Mouse (Mus musculus): ENCODE measurements around the gene Shcbp1l. TPM values are rescaled to one million over a fixed set of nuclear protein-coding genes. Genes with fewer than 3 reads are reported as not detected.

Gene Shcbp1l
- polyA plus RNA-seq, 1 experiment from 2014 or later: 0.14 TPM

DNA sequence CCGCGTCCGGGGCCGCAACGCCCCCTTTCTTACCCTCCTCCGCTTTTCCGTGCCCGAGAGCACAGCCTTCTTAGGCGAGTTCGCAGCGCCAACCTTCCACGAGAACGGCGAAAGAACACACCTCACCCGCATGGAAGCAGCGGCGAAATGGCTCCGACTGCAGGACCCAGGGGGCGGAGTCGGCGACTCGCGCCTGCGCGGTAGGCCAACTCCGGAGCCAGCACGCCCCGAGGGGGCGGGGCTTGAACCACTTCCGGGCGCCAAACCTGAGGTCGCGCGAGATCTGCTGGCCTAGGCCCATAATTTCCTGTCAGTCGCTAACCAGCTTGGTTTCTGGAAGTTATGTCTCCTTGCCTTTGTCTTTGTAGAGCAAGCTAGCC is 62.5 kb downstream of the Shcbp1l start, which contains the start of gene Dhx9:
Gene Dhx9, minus strand, starts transcription at position 161 of the 380 bp plus-strand sequence.
- peak; percentile 92 for ATAC-seq (ENCODE audit: insufficient number of reproducible peaks, low FRiP score)
- peak within 1 kb of the TSS; percentile 89 for H3K27ac ChIP-seq (ENCODE audit: poor library complexity, severe bottlenecking)
- peak within 1 kb of the TSS; percentile 100 for H3K9ac ChIP-seq
- WGBS: under 1% methylated on average over 35 of the region's 35 CpGs
- H3K4me2 ChIP-seq: peak within 1 kb of the TSS; percentile 91
- H3K4me3 ChIP-seq: peak within 1 kb of the TSS; percentile 100
- H3K9me3 ChIP-seq (replicated peaks): no peaks in the 10 kb centered on the region
- H3K4me1 ChIP-seq (replicated peaks): peaks cover 21% of the 10 kb centered on the region
- H3K27me3 ChIP-seq (replicated peaks): no peaks in the 10 kb centered on the region
- H3K36me3 ChIP-seq: peaks cover 6% of the 10 kb centered on the region

DNA sequence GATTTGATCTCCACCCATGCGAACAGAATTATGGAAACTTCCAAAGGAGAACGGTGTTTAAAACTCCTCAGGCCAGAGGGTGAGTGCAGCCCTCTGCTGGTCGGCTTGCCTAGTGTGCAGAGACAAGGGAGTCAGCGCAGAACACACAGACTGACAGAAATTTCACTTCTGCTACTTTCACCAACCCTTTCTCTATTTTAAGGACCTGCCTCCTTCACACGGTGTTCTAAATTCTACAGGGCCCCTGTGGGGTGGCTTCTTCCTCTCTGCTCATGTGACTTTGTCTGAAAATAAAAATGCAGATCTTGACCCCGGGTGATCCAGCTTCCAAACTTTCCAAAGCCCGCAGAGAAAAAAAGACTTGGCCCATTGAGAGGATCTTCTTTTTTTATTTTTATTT is 64.2 kb downstream of the Shcbp1l start:
- 51% methylated on average over 7 of the region's 7 CpGs for WGBS
- no peak overlapping the region for H3K9ac ChIP-seq
- no peaks in the 10 kb centered on the region for H3K36me3 ChIP-seq
- H3K27me3 ChIP-seq (replicated peaks): no peaks in the 10 kb centered on the region
- no peak overlapping the region for H3K4me3 ChIP-seq
- no peak overlapping the region for H3K4me2 ChIP-seq
- ATAC-seq (ENCODE audit: insufficient number of reproducible peaks, low FRiP score): no peak
- H3K4me1 ChIP-seq (replicated peaks): peaks cover 21% of the 10 kb centered on the region
- no peaks in the 10 kb centered on the region for H3K9me3 ChIP-seq (replicated peaks)
- no peak overlapping the region for H3K27ac ChIP-seq (ENCODE audit: poor library complexity, severe bottlenecking)

DNA sequence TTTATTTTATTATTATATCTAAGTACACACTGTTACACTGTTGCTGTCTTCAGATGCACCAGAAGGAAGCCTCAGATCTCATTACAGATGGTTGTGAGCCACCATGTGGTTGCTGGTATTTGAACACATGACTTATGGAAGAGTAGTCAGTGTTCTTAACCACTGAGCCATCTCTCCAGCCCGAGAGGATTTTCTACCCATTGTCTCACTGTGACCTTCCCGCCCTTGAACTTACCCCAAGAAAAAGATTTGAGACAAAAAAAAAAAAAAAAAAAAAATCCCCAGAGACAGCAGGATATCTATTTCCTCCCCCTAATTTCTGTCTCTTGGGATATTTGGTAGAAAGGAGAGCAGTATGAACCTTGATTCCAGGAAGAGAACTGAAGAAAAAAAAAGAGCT is 64.6 kb downstream of the Shcbp1l start:
- Histone ChIP-seq H3K36me3 (no peaks in the 10 kb centered on the region), H3K27ac (ENCODE audit: poor library complexity, severe bottlenecking) (no peak overlapping the region), H3K4me1 (replicated peaks) (peaks cover 17% of the 10 kb centered on the region), H3K9me3 (replicated peaks) (no peaks in the 10 kb centered on the region), H3K4me2 (no peak overlapping the region), H3K9ac (peak overlapping the region; percentile 30; the same call in 1 of the 2 replicates), H3K4me3 (no peak overlapping the region), H3K27me3 (replicated peaks) (no peaks in the 10 kb centered on the region)
- WGBS: 38% methylated on average over 2 of the region's 2 CpGs
- ATAC-seq (ENCODE audit: insufficient number of reproducible peaks, low FRiP score): no peak

DNA sequence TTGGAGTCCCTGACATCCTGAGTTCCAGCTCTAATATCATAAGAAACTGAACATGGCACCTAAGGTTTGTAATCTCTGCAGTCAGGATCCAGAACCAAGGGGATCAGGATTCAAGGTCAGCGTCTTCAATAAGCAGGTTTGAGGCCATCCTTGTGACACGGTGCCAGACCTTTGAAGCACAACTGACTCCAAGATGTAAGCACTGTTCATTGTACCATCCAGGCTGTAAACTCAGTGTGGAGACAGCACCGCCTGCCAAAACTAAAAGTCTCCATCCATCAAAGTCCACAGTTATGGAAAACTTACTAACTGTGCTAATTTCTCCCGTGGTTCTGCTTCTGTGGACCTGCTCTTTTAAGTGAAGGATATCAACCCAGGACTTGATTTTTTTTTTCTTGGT is 65.0 kb downstream of the Shcbp1l start:
- Histone ChIP-seq H3K4me3 (no peak overlapping the region), H3K9me3 (replicated peaks) (no peaks in the 10 kb centered on the region), H3K36me3 (no peaks in the 10 kb centered on the region), H3K4me1 (replicated peaks) (peaks cover 13% of the 10 kb centered on the region), H3K27me3 (replicated peaks) (no peaks in the 10 kb centered on the region), H3K4me2 (no peak overlapping the region), H3K27ac (ENCODE audit: poor library complexity, severe bottlenecking) (no peak overlapping the region), H3K9ac (peak overlapping the region; percentile 30; the same call in 1 of the 2 replicates)
- no peak for ATAC-seq (ENCODE audit: insufficient number of reproducible peaks, low FRiP score)
- 71% methylated on average over 4 of the region's 4 CpGs for WGBS

DNA sequence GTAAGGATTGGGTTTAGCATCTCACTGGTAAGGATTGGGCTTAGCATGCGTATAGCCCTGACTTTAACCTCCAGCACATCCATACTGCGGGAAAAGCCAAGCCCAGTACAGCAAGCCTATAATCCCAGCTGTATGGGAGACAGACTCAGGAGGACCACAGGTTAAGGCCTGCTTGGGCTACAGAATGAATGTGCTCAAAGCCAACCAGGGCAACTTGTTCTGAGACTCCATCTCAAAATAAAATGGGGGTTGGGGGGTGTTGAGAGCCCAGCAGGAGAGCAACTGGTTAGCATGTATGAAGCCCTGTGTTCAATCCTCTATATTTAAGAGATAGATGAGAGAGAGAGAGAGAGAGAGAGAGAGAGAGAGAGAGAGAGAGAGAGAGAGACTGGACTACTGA is 66.4 kb downstream of the Shcbp1l start:
- Histone ChIP-seq H3K36me3 (no peaks in the 10 kb centered on the region), H3K4me3 (no peak overlapping the region), H3K9ac (no peak overlapping the region), H3K4me1 (replicated peaks) (peaks cover 3% of the 10 kb centered on the region), H3K27me3 (replicated peaks) (no peaks in the 10 kb centered on the region), H3K4me2 (no peak overlapping the region), H3K9me3 (replicated peaks) (no peaks in the 10 kb centered on the region), H3K27ac (ENCODE audit: poor library complexity, severe bottlenecking) (no peak overlapping the region)
- no peak for ATAC-seq (ENCODE audit: insufficient number of reproducible peaks, low FRiP score)
- WGBS: 70% methylated on average over 2 of the region's 2 CpGs

DNA sequence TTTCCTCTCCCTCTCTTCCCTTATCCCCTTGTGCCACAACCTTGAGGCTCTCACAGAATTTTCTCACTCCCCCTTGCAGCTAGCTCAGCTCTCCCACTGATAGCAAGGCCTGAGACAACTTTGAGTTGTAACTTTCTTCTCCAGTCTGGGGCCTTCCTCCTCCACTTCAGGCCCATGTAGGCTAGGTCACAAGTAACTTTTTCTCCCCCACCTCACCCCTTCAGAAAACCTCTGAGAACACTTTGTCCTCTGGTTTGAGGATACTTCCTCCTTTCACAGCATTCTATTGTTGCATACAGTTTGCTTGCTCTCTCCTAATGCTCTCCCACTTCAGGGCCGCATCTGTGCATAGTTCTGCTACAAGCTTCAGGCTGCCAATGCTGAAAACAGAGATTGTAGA is 66.9 kb downstream of the Shcbp1l start:
- no peaks in the 10 kb centered on the region for H3K27me3 ChIP-seq (replicated peaks)
- H3K9ac ChIP-seq: no peak overlapping the region
- ATAC-seq (ENCODE audit: insufficient number of reproducible peaks, low FRiP score): no peak
- H3K4me1 ChIP-seq (replicated peaks): 0 out of 2 replicates have a peak, but pooled peaks cover 3% of the 10 kb centered on the region
- 90% methylated on average over 1 of the region's 1 CpGs for WGBS
- no peak overlapping the region for H3K4me3 ChIP-seq
- no peaks in the 10 kb centered on the region for H3K36me3 ChIP-seq
- no peak overlapping the region for H3K27ac ChIP-seq (ENCODE audit: poor library complexity, severe bottlenecking)
- no peaks in the 10 kb centered on the region for H3K9me3 ChIP-seq (replicated peaks)
- no peak overlapping the region for H3K4me2 ChIP-seq

DNA sequence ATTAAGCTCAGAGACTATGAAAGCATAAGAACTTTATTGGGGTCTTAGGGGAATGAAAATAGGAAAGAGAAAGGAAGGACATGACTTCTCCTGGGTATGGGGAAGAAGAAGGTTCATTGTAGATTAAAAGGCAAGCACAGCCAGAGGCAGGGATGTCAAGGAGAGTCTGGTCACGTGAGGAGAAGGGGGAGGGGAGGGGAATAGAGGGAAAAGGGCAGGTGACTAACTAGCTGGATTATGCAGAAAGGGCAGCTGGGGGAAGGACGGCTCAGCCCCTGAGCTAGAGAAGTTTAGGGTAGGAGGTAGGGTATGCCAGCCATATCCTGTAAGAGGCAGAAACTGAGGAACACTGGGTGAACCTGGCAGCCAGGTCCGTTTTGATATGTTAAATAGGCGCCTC is 68.4 kb downstream of the Shcbp1l start:
- no peaks in the 10 kb centered on the region for H3K27me3 ChIP-seq (replicated peaks)
- WGBS: 25% methylated on average over 4 of the region's 4 CpGs
- no peaks in the 10 kb centered on the region for H3K9me3 ChIP-seq (replicated peaks)
- no peaks in the 10 kb centered on the region for H3K36me3 ChIP-seq
- H3K4me3 ChIP-seq: no peak overlapping the region
- ATAC-seq (ENCODE audit: insufficient number of reproducible peaks, low FRiP score): no peak
- no peak overlapping the region for H3K9ac ChIP-seq
- no peak overlapping the region for H3K27ac ChIP-seq (ENCODE audit: poor library complexity, severe bottlenecking)
- no peak overlapping the region for H3K4me2 ChIP-seq
- 0 out of 2 replicates have a peak, but pooled peaks cover 3% of the 10 kb centered on the region for H3K4me1 ChIP-seq (replicated peaks)

DNA sequence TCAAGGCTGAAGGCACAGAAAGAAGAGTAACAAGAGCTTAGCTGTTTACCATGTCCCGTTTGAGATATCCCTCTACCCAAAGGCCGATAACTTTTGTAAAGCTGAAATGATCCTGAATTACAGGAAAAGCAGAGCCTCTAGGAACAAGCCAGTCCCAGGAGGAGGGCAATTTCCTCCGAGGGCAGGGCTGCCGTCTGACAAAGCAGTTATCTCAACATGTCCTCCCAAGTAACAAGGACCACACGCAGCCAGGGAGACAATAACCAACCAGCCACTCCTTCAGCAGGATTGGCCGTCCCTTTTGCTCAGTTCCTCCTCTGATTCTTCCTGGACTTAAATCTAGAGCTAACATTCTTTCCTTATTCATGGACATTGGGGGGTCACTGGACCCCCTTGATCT is 69.0 kb downstream of the Shcbp1l start:
- H3K4me3 ChIP-seq: no peak overlapping the region
- H3K27ac ChIP-seq (ENCODE audit: poor library complexity, severe bottlenecking): no peak overlapping the region
- H3K4me1 ChIP-seq (replicated peaks): 0 out of 2 replicates have a peak, but pooled peaks cover 3% of the 10 kb centered on the region
- H3K36me3 ChIP-seq: no peaks in the 10 kb centered on the region
- H3K4me2 ChIP-seq: no peak overlapping the region
- WGBS: 25% methylated on average over 6 of the region's 6 CpGs
- no peaks in the 10 kb centered on the region for H3K27me3 ChIP-seq (replicated peaks)
- no peaks in the 10 kb centered on the region for H3K9me3 ChIP-seq (replicated peaks)
- ATAC-seq (ENCODE audit: insufficient number of reproducible peaks, low FRiP score): no peak
- no peak overlapping the region for H3K9ac ChIP-seq

DNA sequence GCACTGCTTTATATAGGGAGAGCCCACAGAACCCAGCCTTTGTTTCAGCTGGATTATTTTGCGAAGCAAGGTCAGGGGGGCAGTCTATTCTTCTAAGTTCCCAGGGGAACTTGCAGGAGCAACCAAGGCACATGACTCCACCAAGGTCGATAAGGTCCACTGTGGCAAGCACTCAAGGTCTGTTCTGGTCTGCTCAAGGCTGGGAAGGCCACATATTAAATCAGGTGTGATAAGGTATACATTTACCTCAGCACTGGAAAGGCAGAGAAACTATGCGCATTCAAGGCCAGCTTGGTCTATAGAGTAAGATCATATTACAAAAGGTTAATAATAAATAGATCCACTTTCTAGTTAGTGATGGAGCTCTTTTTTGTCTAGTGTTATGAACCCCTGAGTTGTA is 71.1 kb downstream of the Shcbp1l start:
- no peak overlapping the region for H3K27ac ChIP-seq (ENCODE audit: poor library complexity, severe bottlenecking)
- H3K36me3 ChIP-seq: no peaks in the 10 kb centered on the region
- no peaks in the 10 kb centered on the region for H3K9me3 ChIP-seq (replicated peaks)
- H3K9ac ChIP-seq: no peak overlapping the region
- H3K4me2 ChIP-seq: no peak overlapping the region
- ATAC-seq (ENCODE audit: insufficient number of reproducible peaks, low FRiP score): no peak
- H3K4me3 ChIP-seq: no peak overlapping the region
- 0 out of 2 replicates have a peak, but pooled peaks cover 3% of the 10 kb centered on the region for H3K4me1 ChIP-seq (replicated peaks)
- no peaks in the 10 kb centered on the region for H3K27me3 ChIP-seq (replicated peaks)
- WGBS: 79% methylated on average over 3 of the region's 3 CpGs

DNA sequence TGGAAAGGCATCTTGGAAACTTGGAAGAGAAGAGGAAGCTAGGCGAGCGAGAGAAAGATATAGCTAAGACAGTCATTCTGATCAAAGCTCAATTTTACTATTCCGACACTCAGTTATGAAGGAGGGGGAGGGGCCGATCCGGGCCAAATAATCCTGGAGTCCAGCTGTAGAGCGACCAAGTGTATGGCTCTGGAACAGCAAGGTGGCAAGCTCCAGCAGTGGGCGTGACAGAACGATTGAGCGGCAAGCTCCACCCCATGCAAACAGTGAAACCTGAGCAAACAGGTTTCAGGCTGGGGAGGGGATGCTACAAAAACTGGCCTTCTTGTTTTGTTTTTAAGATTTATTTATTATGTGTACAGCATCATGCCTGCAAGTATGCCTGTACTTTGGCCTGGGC is 75.1 kb downstream of the Shcbp1l start:
- no peak overlapping the region for H3K27ac ChIP-seq (ENCODE audit: poor library complexity, severe bottlenecking)
- 87% methylated on average over 9 of the region's 9 CpGs for WGBS
- no peaks in the 10 kb centered on the region for H3K4me1 ChIP-seq (replicated peaks)
- no peak overlapping the region for H3K4me2 ChIP-seq
- no peaks in the 10 kb centered on the region for H3K36me3 ChIP-seq
- H3K4me3 ChIP-seq: no peak overlapping the region
- no peaks in the 10 kb centered on the region for H3K9me3 ChIP-seq (replicated peaks)
- H3K27me3 ChIP-seq (replicated peaks): no peaks in the 10 kb centered on the region
- no peak overlapping the region for H3K9ac ChIP-seq
- ATAC-seq (ENCODE audit: insufficient number of reproducible peaks, low FRiP score): no peak

DNA sequence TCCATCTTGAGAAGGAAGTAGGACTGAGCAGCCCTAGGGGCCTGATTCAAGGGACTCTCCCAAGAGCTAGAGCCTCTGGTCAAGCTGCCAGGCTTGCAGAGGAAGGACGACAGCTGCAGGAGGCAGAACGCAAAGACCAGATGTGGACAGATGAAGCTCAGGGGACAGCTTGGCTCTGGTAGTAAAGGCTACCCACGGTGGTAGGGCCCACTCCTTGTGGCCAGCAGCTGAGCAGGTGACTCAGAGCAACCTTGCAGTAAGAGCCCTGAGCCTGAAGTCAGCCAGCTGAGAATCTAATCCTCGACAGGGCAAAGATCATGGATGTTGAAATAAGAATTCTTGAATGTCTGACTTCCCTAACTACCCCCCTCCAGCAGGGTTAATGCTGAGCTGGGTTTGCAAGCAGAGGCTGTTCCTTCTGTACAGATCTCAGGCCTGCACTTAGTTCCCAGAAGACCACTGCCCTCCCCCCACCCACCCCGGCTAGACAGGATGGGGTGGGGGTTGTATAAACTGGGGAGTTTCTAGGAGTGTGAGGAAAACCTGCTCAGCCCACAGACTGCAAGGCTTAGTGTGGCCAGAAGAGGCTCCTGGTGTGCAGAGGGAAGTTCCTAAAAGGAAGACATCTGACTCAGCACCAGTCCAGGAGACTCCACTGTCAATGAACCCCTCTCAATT is 76.8 kb downstream of the Shcbp1l start:
- no peaks in the 10 kb centered on the region for H3K27me3 ChIP-seq (replicated peaks)
- WGBS: 55% methylated on average over 5 of the region's 5 CpGs
- no peak for ATAC-seq (ENCODE audit: insufficient number of reproducible peaks, low FRiP score)

More for the DNA sequence above, 76.8 kb downstream of the Shcbp1l start:
- Histone ChIP-seq H3K27ac (ENCODE audit: poor library complexity, severe bottlenecking) (no peak overlapping the region), H3K4me1 (replicated peaks) (no peaks in the 10 kb centered on the region), H3K4me3 (no peak overlapping the region), H3K9me3 (replicated peaks) (no peaks in the 10 kb centered on the region), H3K4me2 (no peak overlapping the region), H3K9ac (no peak overlapping the region), H3K36me3 (no peaks in the 10 kb centered on the region)

All from heart, embryonic 12.5 days (tissue).